Comparison of ENCODE assay signal across 11 mouse cellular contexts in genomic region chr3:131642681-131643292, GRCm38 (mm10).
DNase-seq lines count a peak whose midpoint lies in the region; ATAC-seq and TF ChIP-seq lines count a peak whose summit lies in the region.
"Had no signal": no experiment of that assay in that cellular context is flagged by ENCODE, and none has a peak within 500 bp of the region (broad histone marks: within the 10 kb centered on the region; RNA-seq: fewer than 3 reads in every experiment).

No protein-coding gene starts in this region.

- WGBS in lung, adult 2 months: 82% methylated on average over 20 of the region's 20 CpGs
- 60% methylated on average over 20 of the region's 20 CpGs for WGBS in cerebellum, adult 2 months

- peak; percentile 85 for ATAC-seq in common myeloid progenitor, adult 5-6 weeks (replicated peaks; ENCODE audit: low read depth, poor library complexity, severe bottlenecking)

- H3K4me1 ChIP-seq in lung, adult 2 months (ENCODE audit: control insufficient read depth, insufficient read depth, low read length): peaks cover 4% of the 10 kb centered on the region
- peaks cover 8% of the 10 kb centered on the region for H3K4me1 ChIP-seq in cerebellum, adult 2 months (ENCODE audit: control insufficient read depth, insufficient read depth, low read length)

- TF ChIP-seq POLR2A in lung, adult 2 months (IDR thresholded peaks at IDR 0.05; ENCODE audit: borderline replicate concordance, extremely low read depth, low read depth, low read length): no peak
- no peak for TF ChIP-seq POLR2A in cerebellum, adult 2 months (IDR thresholded peaks at IDR 0.05; ENCODE audit: borderline replicate concordance, insufficient read depth, low read length)

- DNase-seq in left cerebral cortex, postnatal 14 days (ENCODE audit: low spot score in 2 of 2): peak; percentile 47 to 49
- DNase-seq in left cerebral cortex, adult 18-20 months (ENCODE audit: low spot score in 2 of 2): no peak
- peak; percentile 9 for DNase-seq in lung, adult 2 months
- DNase-seq in right cerebral cortex, postnatal 36 days (ENCODE audit: low spot score in 2 of 2): peak; percentile 17 to 26
- DNase-seq in kidney, adult 11 months: no peak
- no peak for DNase-seq in cerebellum, adult 2 months
- DNase-seq: adrenal gland, postnatal 10 days; heart, postnatal 4 days had no signal

- intact Hi-C loops in left cerebral cortex, postnatal 14 days (cut with DNase I): no loop called here

- H3K27me3 ChIP-seq in cerebellum, adult 2 months (ENCODE audit: control insufficient read depth, insufficient read depth, low read length): no peaks in the 10 kb centered on the region

- H3K27ac ChIP-seq in cerebellum, adult 2 months (ENCODE audit: insufficient read depth, low read length): no peak overlapping the region
- H3K27ac ChIP-seq: kidney, postnatal 0 days; liver, embryonic 14.5 days had no signal

- no peak overlapping the region for H3K4me3 ChIP-seq in lung, adult 2 months (replicated peaks; ENCODE audit: extremely low read depth, low read depth, low read length)
- H3K4me3 ChIP-seq in cerebellum, adult 2 months (replicated peaks; ENCODE audit: insufficient read depth, low read depth, low read length): no peak overlapping the region

- no peak for TF ChIP-seq CTCF in lung, adult 2 months (IDR thresholded peaks at IDR 0.05; ENCODE audit: insufficient read depth, low read length)
- TF ChIP-seq CTCF in cerebellum, adult 2 months (IDR thresholded peaks at IDR 0.05; ENCODE audit: borderline replicate concordance, insufficient read depth, low read depth, low read length): no peak

Comparison
In these comparisons a context has a peak if more than half of its experiments do, and no peak if none do; other contexts are left out.
1. DNase-seq: peak in left cerebral cortex, postnatal 14 days (2 of 2), lung, adult 2 months (single experiment) and right cerebral cortex, postnatal 36 days (2 of 2); none in left cerebral cortex, adult 18-20 months (0 of 2), kidney, adult 11 months (single experiment) and cerebellum, adult 2 months (0 of 2).